Mouse (Mus musculus): ENCODE results near the gene Vmn1r219. TPM values are rescaled to one million over a fixed set of nuclear protein-coding genes. Genes with fewer than 3 reads are reported as not detected.
"Not testable (repeated sequence)": the region's sequence is repeated elsewhere in the genome, so short reads cannot be mapped to it uniquely, and the experiment has no call there.

Vmn1r219 gene
- polyA plus RNA-seq, 2 experiments: not detected

- Histone ChIP-seq H3K9ac (replicated peaks) (no peak overlapping the region), H3K9me3 (ENCODE audit: control insufficient read depth, low read length) (no peaks in the 10 kb centered on the region), H3K4me1 (replicated peaks; ENCODE audit: control insufficient read depth in 2 of 2, insufficient read depth in 2 of 2, low read length in 1 of 2) (no peaks in the 10 kb centered on the region), H3K4me3 (ENCODE audit: insufficient read depth in 1 of 2, low read depth in 2 of 2, low read length in 2 of 2) (no peak overlapping the region), H3K4me2 (ENCODE audit: low read depth) (no peak overlapping the region), H3K27me3 (ENCODE audit: control insufficient read depth, insufficient read depth, low read length) (no peaks in the 10 kb centered on the region), H3K36me3 (replicated peaks; ENCODE audit: control insufficient read depth, insufficient read depth, low read depth) (no peaks in the 10 kb centered on the region), H3K27ac (no peak overlapping the region)
- 74% methylated on average over 2 of the region's 2 CpGs for WGBS (ENCODE audit: insufficient replicate concordance)
- no peak for DNase-seq (ENCODE audit: low read depth in 3 of 3, low spot score in 3 of 3)
- TF ChIP-seq EP300 (IDR thresholded peaks at IDR 0.05; ENCODE audit: low read depth): no peak
- TF ChIP-seq CTCF (IDR thresholded peaks at IDR 0.05; ENCODE audit: low read depth): no peak
- no peak for ATAC-seq (ENCODE audit: insufficient read depth)
Observed at GRCm38 (mm10) chr13:23138880-23139279, 20.2 kb upstream of the Vmn1r219 start.

DNA sequence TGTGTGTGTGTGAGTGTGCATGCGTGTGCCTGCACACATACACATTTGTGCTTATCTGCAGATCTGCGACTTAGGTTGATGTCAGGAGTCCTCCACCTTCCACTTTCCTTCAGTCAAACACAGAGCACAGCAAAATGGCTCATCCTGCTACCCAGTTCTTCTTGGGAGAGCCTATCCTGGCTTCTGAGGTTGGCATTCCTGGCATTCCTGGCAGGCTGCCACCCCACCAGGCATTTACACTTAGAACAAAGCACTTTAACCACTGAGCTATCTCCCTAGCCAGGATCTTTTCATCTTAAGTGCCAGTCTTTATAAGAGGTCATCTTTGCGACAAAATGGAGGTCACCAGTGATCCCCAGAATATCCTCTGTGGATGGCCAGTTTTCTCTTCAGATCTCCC is 1.3 kb upstream of the Vmn1r219 start:
- no peaks in the 10 kb centered on the region for H3K4me1 ChIP-seq (replicated peaks; ENCODE audit: control insufficient read depth in 2 of 2, insufficient read depth in 2 of 2, low read length in 1 of 2)
- ATAC-seq (ENCODE audit: insufficient read depth): no peak
- no peak overlapping the region for H3K9ac ChIP-seq (replicated peaks)
- no peak overlapping the region for H3K4me2 ChIP-seq (ENCODE audit: low read depth)
- TF ChIP-seq CTCF (IDR thresholded peaks at IDR 0.05; ENCODE audit: low read depth) (no peak), EP300 (IDR thresholded peaks at IDR 0.05; ENCODE audit: low read depth) (no peak)
- DNase-seq (ENCODE audit: low read depth in 3 of 3, low spot score in 3 of 3): no peak
- H3K9me3 ChIP-seq (ENCODE audit: control insufficient read depth, low read length): no peaks in the 10 kb centered on the region
- H3K36me3 ChIP-seq (replicated peaks; ENCODE audit: control insufficient read depth, insufficient read depth, low read depth): no peaks in the 10 kb centered on the region
- WGBS (ENCODE audit: insufficient replicate concordance): 51% methylated on average over 3 of the region's 3 CpGs
- no peak overlapping the region for H3K27ac ChIP-seq
- H3K27me3 ChIP-seq (ENCODE audit: control insufficient read depth, insufficient read depth, low read length): no peaks in the 10 kb centered on the region
- H3K4me3 ChIP-seq (ENCODE audit: insufficient read depth in 1 of 2, low read depth in 2 of 2, low read length in 2 of 2): no peak overlapping the region

DNA sequence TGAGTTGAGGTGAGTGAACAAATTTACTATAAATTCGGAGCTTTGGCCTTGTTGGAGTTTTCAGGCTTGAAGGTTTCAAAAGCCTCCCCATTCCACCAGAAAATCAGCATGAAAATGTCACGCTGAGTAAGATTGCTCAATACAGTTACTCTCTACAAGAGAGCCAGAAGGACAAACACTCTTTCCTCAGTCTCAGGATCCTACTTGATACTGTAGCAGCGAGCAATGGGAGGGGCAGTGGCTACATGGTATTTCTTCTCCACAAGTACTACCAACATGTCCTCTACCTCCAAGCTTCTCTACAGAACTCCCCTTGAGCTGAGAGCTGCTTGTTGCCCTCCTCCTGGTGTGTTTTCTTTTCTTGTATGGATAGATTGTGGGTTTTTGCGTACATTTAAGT is 7.4 kb downstream of the Vmn1r219 start:
- H3K27me3 ChIP-seq (ENCODE audit: control insufficient read depth, insufficient read depth, low read length); ATAC-seq (ENCODE audit: insufficient read depth); H3K9me3 ChIP-seq (ENCODE audit: control insufficient read depth, low read length); H3K4me3 ChIP-seq (ENCODE audit: insufficient read depth in 1 of 2, low read depth in 2 of 2, low read length in 2 of 2); H3K36me3 ChIP-seq (replicated peaks; ENCODE audit: control insufficient read depth, insufficient read depth, low read depth); H3K9ac ChIP-seq (replicated peaks); H3K4me1 ChIP-seq (replicated peaks; ENCODE audit: control insufficient read depth in 2 of 2, insufficient read depth in 2 of 2, low read length in 1 of 2); H3K4me2 ChIP-seq (ENCODE audit: low read depth); H3K27ac ChIP-seq; DNase-seq (ENCODE audit: low read depth in 3 of 3, low spot score in 3 of 3): not testable (repeated sequence)
- WGBS (ENCODE audit: insufficient replicate concordance): 44% methylated on average over 4 of the region's 4 CpGs

GRCm38 (mm10) chr13:23187875-23188274 is 28.8 kb downstream of the Vmn1r219 start, which contains the start of gene Vmn1r220:
TSS of gene Vmn1r220 (minus strand) at chr13:23187975.
- Histone ChIP-seq H3K4me1 (replicated peaks; ENCODE audit: control insufficient read depth in 2 of 2, insufficient read depth in 2 of 2, low read length in 1 of 2) (no peaks in the 10 kb centered on the region), H3K9me3 (ENCODE audit: control insufficient read depth, low read length) (no peaks in the 10 kb centered on the region), H3K36me3 (replicated peaks; ENCODE audit: control insufficient read depth, insufficient read depth, low read depth) (no peaks in the 10 kb centered on the region), H3K4me3 (ENCODE audit: insufficient read depth in 1 of 2, low read depth in 2 of 2, low read length in 2 of 2) (no peak within 1 kb of the TSS), H3K27me3 (ENCODE audit: control insufficient read depth, insufficient read depth, low read length) (no peaks in the 10 kb centered on the region), H3K27ac (no peak within 1 kb of the TSS), H3K4me2 (ENCODE audit: low read depth) (no peak within 1 kb of the TSS), H3K9ac (replicated peaks) (no peak within 1 kb of the TSS)
- WGBS (ENCODE audit: insufficient replicate concordance): 57% methylated on average over 2 of the region's 2 CpGs
- ATAC-seq (ENCODE audit: insufficient read depth) (no peak), DNase-seq (ENCODE audit: low read depth in 3 of 3, low spot score in 3 of 3) (no peak)
- TF ChIP-seq CTCF (IDR thresholded peaks at IDR 0.05; ENCODE audit: low read depth) (no peak), EP300 (IDR thresholded peaks at IDR 0.05; ENCODE audit: low read depth) (no peak)

- H3K27ac ChIP-seq; H3K4me2 ChIP-seq (ENCODE audit: low read depth); DNase-seq (ENCODE audit: low read depth in 3 of 3, low spot score in 3 of 3); H3K9me3 ChIP-seq (ENCODE audit: control insufficient read depth, low read length); ATAC-seq (ENCODE audit: insufficient read depth); H3K27me3 ChIP-seq (ENCODE audit: control insufficient read depth, insufficient read depth, low read length); H3K4me1 ChIP-seq (replicated peaks; ENCODE audit: control insufficient read depth in 2 of 2, insufficient read depth in 2 of 2, low read length in 1 of 2); H3K9ac ChIP-seq (replicated peaks); H3K4me3 ChIP-seq (ENCODE audit: insufficient read depth in 1 of 2, low read depth in 2 of 2, low read length in 2 of 2); H3K36me3 ChIP-seq (replicated peaks; ENCODE audit: control insufficient read depth, insufficient read depth, low read depth): not testable (repeated sequence)
- 41% methylated on average over 1 of the region's 1 CpGs for WGBS (ENCODE audit: insufficient replicate concordance)
Observed at GRCm38 (mm10) chr13:23203885-23204284, 44.8 kb downstream of the Vmn1r219 start.

DNA sequence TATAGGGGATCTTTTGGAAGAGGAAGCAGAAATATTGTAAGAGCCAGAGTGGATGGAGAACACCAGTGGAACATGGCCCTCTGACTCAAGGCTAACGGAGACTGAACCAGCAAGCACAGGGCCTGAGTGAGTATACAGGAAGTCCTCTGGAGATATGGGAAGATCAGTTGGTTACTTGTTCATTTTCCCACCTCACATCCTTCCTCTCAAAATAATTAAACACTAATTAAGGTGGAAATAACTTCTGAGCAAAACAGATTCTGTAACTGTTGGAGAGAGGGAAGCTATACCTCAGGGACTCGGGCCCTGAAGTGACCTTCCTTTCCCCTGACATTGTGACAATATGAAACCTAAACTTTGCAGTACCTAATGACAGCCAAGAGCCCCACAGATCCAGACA is 54.7 kb downstream of the Vmn1r219 start, which contains the start of gene Vmn1r221:
TSS of gene Vmn1r221 (plus strand) at position 301 of the 400 bp plus-strand sequence.
- not testable (repeated sequence) for H3K9ac ChIP-seq (replicated peaks); H3K4me3 ChIP-seq (ENCODE audit: insufficient read depth in 1 of 2, low read depth in 2 of 2, low read length in 2 of 2); H3K9me3 ChIP-seq (ENCODE audit: control insufficient read depth, low read length); H3K4me1 ChIP-seq (replicated peaks; ENCODE audit: control insufficient read depth in 2 of 2, insufficient read depth in 2 of 2, low read length in 1 of 2); H3K27me3 ChIP-seq (ENCODE audit: control insufficient read depth, insufficient read depth, low read length); DNase-seq (ENCODE audit: low read depth in 3 of 3, low spot score in 3 of 3); H3K27ac ChIP-seq; H3K36me3 ChIP-seq (replicated peaks; ENCODE audit: control insufficient read depth, insufficient read depth, low read depth); ATAC-seq (ENCODE audit: insufficient read depth); H3K4me2 ChIP-seq (ENCODE audit: low read depth)
- 35% methylated on average over 2 of the region's 2 CpGs for WGBS (ENCODE audit: insufficient replicate concordance)

Other genes starting within 250 kb of the Vmn1r219 start
- not detected in 2 replicates for gene Vmn1r213, start 151.7 kb upstream of the Vmn1r219 start, polyA plus RNA-seq (2012; rRNA removed)
- gene Vmn1r213, start 151.7 kb upstream of the Vmn1r219 start, polyA plus RNA-seq (2014; fragmentation: Nextera tagmentation; extraction: Ambion mirVana): not detected in 2 replicates
- not detected in 2 replicates for gene Vmn1r214, start 128.9 kb upstream of the Vmn1r219 start, polyA plus RNA-seq (2012; rRNA removed)
- not detected in 2 replicates for gene Vmn1r214, start 128.9 kb upstream of the Vmn1r219 start, polyA plus RNA-seq (2014; fragmentation: Nextera tagmentation; extraction: Ambion mirVana)
- not detected in 2 replicates for gene Vmn1r215, start 91.3 kb upstream of the Vmn1r219 start, polyA plus RNA-seq (2012; rRNA removed)
- not detected in 2 replicates for gene Vmn1r215, start 91.3 kb upstream of the Vmn1r219 start, polyA plus RNA-seq (2014; fragmentation: Nextera tagmentation; extraction: Ambion mirVana)
- gene Vmn1r217, start 41.1 kb upstream of the Vmn1r219 start, polyA plus RNA-seq (2012; rRNA removed): not detected in 2 replicates
- not detected in 2 replicates for gene Vmn1r217, start 41.1 kb upstream of the Vmn1r219 start, polyA plus RNA-seq (2014; fragmentation: Nextera tagmentation; extraction: Ambion mirVana)
- not detected in 2 replicates for gene Vmn1r218, start 26.2 kb upstream of the Vmn1r219 start, polyA plus RNA-seq (2012; rRNA removed)
- not detected in 2 replicates for gene Vmn1r218, start 26.2 kb upstream of the Vmn1r219 start, polyA plus RNA-seq (2014; fragmentation: Nextera tagmentation; extraction: Ambion mirVana)
- gene Vmn1r220, start 28.7 kb downstream of the Vmn1r219 start, polyA plus RNA-seq (2012; rRNA removed): not detected in 2 replicates
- gene Vmn1r220, start 28.7 kb downstream of the Vmn1r219 start, polyA plus RNA-seq (2014; fragmentation: Nextera tagmentation; extraction: Ambion mirVana): not detected in 2 replicates
- gene Vmn1r221, start 54.8 kb downstream of the Vmn1r219 start, polyA plus RNA-seq (2012; rRNA removed): not detected in 2 replicates
- not detected in 2 replicates for gene Vmn1r221, start 54.8 kb downstream of the Vmn1r219 start, polyA plus RNA-seq (2014; fragmentation: Nextera tagmentation; extraction: Ambion mirVana)
- not detected in 2 replicates for gene Vmn1r222, start 76.6 kb downstream of the Vmn1r219 start, polyA plus RNA-seq (2012; rRNA removed)
- gene Vmn1r222, start 76.6 kb downstream of the Vmn1r219 start, polyA plus RNA-seq (2014; fragmentation: Nextera tagmentation; extraction: Ambion mirVana): not detected in 2 replicates
- gene Vmn1r223, start 87.8 kb downstream of the Vmn1r219 start, polyA plus RNA-seq (2012; rRNA removed): not detected in 2 replicates
- gene Vmn1r223, start 87.8 kb downstream of the Vmn1r219 start, polyA plus RNA-seq (2014; fragmentation: Nextera tagmentation; extraction: Ambion mirVana): not detected in 2 replicates
- gene Zfp322a, start 209.9 kb downstream of the Vmn1r219 start, polyA plus RNA-seq (2012; rRNA removed): 3.0 and 5.4 TPM in 2 replicates
- 11.9 and 12.5 TPM in 2 replicates for gene Zfp322a, start 209.9 kb downstream of the Vmn1r219 start, polyA plus RNA-seq (2014; fragmentation: Nextera tagmentation; extraction: Ambion mirVana)